Mouse (Mus musculus) C2C12 (cell line): Measurements from ENCODE around the gene Slc28a1. TPM values are rescaled to one million over a fixed set of nuclear protein-coding genes. Genes with fewer than 3 reads are reported as not detected.

Experiments
- H3K27me3 ChIP-seq: one replicate; pipeline ENCODE4 v1.6.1; 2011; ENCODE audit not compliant: control insufficient read depth, insufficient read depth, insufficient read length
- H3K36me3 ChIP-seq: one replicate; pipeline ENCODE4 v1.6.1; 2011; ENCODE audit not compliant: control insufficient read depth, insufficient read depth
- H3K4me3 ChIP-seq: one replicate; pipeline ENCODE4 v1.5.1; 2011; ENCODE audit warnings: mild to moderate bottlenecking, control low read depth; ENCODE audit not compliant: poor library complexity, insufficient read depth, severe bottlenecking
- H3K79me2 ChIP-seq: one replicate; pipeline ENCODE4 v1.6.1; 2011; ENCODE audit not compliant: control insufficient read depth, insufficient read depth
- H3K79me3 ChIP-seq: one replicate; pipeline ENCODE4 v1.6.1; 2011; ENCODE audit warnings: low read depth, control low read depth
- H3ac ChIP-seq: one replicate; pipeline ENCODE3; 2011; ENCODE audit warnings: low read depth; ENCODE audit not compliant: control insufficient read depth, insufficient read length
- CEBPB ChIP-seq: IDR thresholded peaks from one replicate; pipeline ENCODE4 v1.6.1; 2011; ENCODE audit warnings: low read depth, mild to moderate bottlenecking, control low read depth, moderate library complexity
- CTCF ChIP-seq: IDR thresholded peaks from one replicate; pipeline ENCODE4 v1.5.1; 2011; ENCODE audit not compliant: control insufficient read depth, insufficient read depth, insufficient read length
- FOSL1 ChIP-seq: IDR thresholded peaks from one replicate; pipeline ENCODE4 v1.8.0; 2011; ENCODE audit warnings: mild to moderate bottlenecking, low read length; ENCODE audit not compliant: poor library complexity, insufficient read depth, severe bottlenecking
- MAX ChIP-seq: IDR thresholded peaks from one replicate; pipeline ENCODE4 v1.6.1; 2011; ENCODE audit warnings: mild to moderate bottlenecking, control low read depth
- MYOD1 ChIP-seq: IDR thresholded peaks from one replicate; pipeline ENCODE4 v1.6.1; 2011; ENCODE audit warnings: low read depth; ENCODE audit not compliant: control insufficient read depth, insufficient read length
- MYOG ChIP-seq: IDR thresholded peaks from one replicate; pipeline ENCODE4 v1.6.1; 2011; ENCODE audit not compliant: control insufficient read depth, insufficient read length; ENCODE audit errors: extremely low read depth
- USF1 ChIP-seq: IDR thresholded peaks from one replicate; pipeline ENCODE4 v1.6.1; 2011; ENCODE audit warnings: low read depth, mild to moderate bottlenecking, control low read depth, moderate library complexity
- long read RNA-seq, 2 experiments: library from polyadenylated mRNA; unstranded; transcript quantifications; one replicate each; pipeline ENCODE4 v2.0.0; 2019 to 2020
- polyA plus RNA-seq: library from polyadenylated mRNA; unstranded; fragments of >200 nt; fragmentation: generic; extraction: Trizol; gene quantifications from one replicate; pipeline ENCODE4 v1.2.1, GENCODE M21; 2012; ENCODE audit warnings: missing spikeins

The Slc28a1 gene
- 0.01 TPM for polyA plus RNA-seq
- long read RNA-seq, experiment 1 = 0 reads
- long read RNA-seq, experiment 2 = 0 reads

- Histone ChIP-seq H3K36me3 (no peaks in the 10 kb centered on the region), H3K27me3 (peaks cover 55% of the 10 kb centered on the region), H3K79me2 (no peaks in the 10 kb centered on the region), H3K79me3 (no peaks in the 10 kb centered on the region), H3K4me3 (no peak within 1 kb of the TSS), H3ac (no peak within 1 kb of the TSS)
- TF ChIP-seq MYOD1 (no peak), MYOG (no peak), USF1 (no peak), CEBPB (no peak), FOSL1 (no peak), MAX (no peak), CTCF (no peak)
These were observed at the start of gene Slc28a1 for GRCm38 (mm10) chr7:81114555-81114954. Gene Slc28a1 (plus strand): TSS chr7:81114799.

- no peak overlapping the region for H3K4me3 ChIP-seq
- H3K79me2 ChIP-seq = no peaks in the 10 kb centered on the region
- no peak for TF ChIP-seq USF1
- no peak for TF ChIP-seq CEBPB
- TF ChIP-seq MYOD1 = no peak
- H3K27me3 ChIP-seq = peaks cover 20% of the 10 kb centered on the region
- H3K36me3 ChIP-seq = no peaks in the 10 kb centered on the region
- no peaks in the 10 kb centered on the region for H3K79me3 ChIP-seq
- no peak overlapping the region for H3ac ChIP-seq
These were observed 47.9 kb upstream of the Slc28a1 start for GRCm38 (mm10) chr7:81066714-81067113.

DNA sequence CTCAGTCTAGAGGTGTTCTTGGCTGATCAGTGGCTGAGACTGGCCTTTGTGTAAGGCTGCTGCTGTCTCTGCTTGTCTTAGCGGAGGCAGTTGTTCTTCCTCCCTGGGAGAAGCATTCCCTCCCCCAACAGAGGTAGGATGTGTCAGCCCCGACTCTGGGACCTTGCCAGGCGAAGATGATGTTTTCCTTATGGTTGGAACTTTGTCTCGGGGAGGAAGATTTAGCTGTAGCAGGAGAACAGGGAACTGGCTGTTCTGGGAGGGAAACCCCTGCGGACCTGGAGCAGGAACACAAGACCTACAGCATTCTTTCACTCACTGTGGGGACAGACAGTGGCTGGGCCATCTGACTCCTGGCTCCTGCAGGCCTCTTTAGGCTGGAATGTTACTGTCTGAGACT, 42.1 kb upstream of the Slc28a1 start:
- no peaks in the 10 kb centered on the region for H3K36me3 ChIP-seq
- H3ac ChIP-seq = no peak overlapping the region
- peaks cover 14% of the 10 kb centered on the region for H3K27me3 ChIP-seq
- no peaks in the 10 kb centered on the region for H3K79me3 ChIP-seq
- H3K79me2 ChIP-seq = no peaks in the 10 kb centered on the region
- no peak for TF ChIP-seq CTCF
- TF ChIP-seq MYOD1 = no peak
- TF ChIP-seq CEBPB = no peak
- TF ChIP-seq USF1 = no peak
- no peak for TF ChIP-seq MYOG
- no peak for TF ChIP-seq FOSL1
- no peak for TF ChIP-seq MAX
- no peak overlapping the region for H3K4me3 ChIP-seq

DNA sequence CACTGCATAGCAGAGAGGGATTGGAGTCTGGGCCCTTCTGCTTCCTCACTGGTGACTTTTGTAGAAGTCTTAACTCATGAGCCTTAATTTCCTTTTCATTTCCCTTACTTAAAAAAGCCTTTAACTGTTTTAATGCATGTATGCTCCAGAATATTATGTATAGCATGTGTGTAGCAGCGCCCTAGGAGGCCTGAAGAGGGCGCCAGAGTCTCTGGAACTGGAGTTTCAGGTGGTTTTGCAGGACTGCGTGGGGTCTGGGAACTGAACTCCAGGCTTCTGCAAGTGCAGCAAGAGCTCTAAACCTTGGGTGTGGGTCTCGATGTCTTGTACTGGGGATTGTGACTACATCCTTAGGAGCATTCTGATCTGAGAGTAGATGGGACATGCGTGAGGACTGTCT, 41.3 kb upstream of the Slc28a1 start:
- no peaks in the 10 kb centered on the region for H3K79me2 ChIP-seq

GRCm38 (mm10) chr7:81074546-81074945, 40.1 kb upstream of the Slc28a1 start:
- TF ChIP-seq MAX = no peak
- peak; percentile 80 for TF ChIP-seq MYOD1
- Histone ChIP-seq H3ac (no peak overlapping the region), H3K36me3 (no peaks in the 10 kb centered on the region), H3K4me3 (no peak overlapping the region), H3K27me3 (peaks cover 14% of the 10 kb centered on the region), H3K79me2 (no peaks in the 10 kb centered on the region), H3K79me3 (no peaks in the 10 kb centered on the region)

More for the DNA sequence above, 41.3 kb upstream of the Slc28a1 start:
- H3K4me3 ChIP-seq = no peak overlapping the region
- H3ac ChIP-seq = no peak overlapping the region
- no peaks in the 10 kb centered on the region for H3K36me3 ChIP-seq
- H3K27me3 ChIP-seq = peaks cover 14% of the 10 kb centered on the region
- no peaks in the 10 kb centered on the region for H3K79me3 ChIP-seq
- TF ChIP-seq MAX (no peak), CTCF (no peak), FOSL1 (no peak), USF1 (no peak), MYOD1 (no peak), MYOG (no peak)

DNA sequence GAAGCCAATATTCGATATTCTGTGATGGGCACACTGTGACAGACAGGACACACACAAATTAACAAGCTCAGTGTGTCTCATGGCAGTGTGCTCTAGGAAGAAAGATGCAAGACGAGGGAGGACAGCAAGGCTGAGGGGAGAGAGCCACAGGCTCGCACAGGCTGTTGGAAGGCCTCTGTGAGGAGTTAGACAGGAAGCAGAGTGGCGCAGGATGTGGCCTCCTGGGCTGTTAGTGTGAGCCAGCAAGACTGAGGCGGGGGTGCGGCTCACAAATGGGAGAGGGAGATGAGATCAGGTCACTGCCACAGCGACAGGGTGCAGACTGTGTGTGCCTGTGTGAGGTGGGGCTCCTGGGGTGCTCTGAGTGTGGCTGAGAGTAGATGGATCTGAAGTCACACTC, 39.3 kb upstream of the Slc28a1 start:
- TF ChIP-seq FOSL1 (no peak), MAX (no peak), CEBPB (no peak), MYOD1 (no peak), USF1 (no peak), MYOG (no peak), CTCF (no peak)
- H3ac ChIP-seq = no peak overlapping the region

More for the DNA sequence above, 39.3 kb upstream of the Slc28a1 start:
- Histone ChIP-seq H3K4me3 (no peak overlapping the region), H3K79me3 (no peaks in the 10 kb centered on the region), H3K27me3 (peaks cover 10% of the 10 kb centered on the region), H3K79me2 (no peaks in the 10 kb centered on the region), H3K36me3 (no peaks in the 10 kb centered on the region)
